Mouse (Mus musculus) liver, adult (tissue): Measurements from ENCODE around the gene Sept8.

Experiments
- GATA4 ChIP-seq: IDR thresholded peaks from 2 replicates; pipeline ENCODE4 v1.6.1; 2014; ENCODE audit warnings: mild to moderate bottlenecking, low read length; ENCODE audit not compliant: insufficient replicate concordance

Gene Sept8

GRCm38 (mm10) chr11:53531578-53532230 lies 12.6 kb downstream of the Sept8 start:
- no peak for TF ChIP-seq GATA4

GRCm38 (mm10) chr11:53532231-53532620 lies 13.2 kb downstream of the Sept8 start:
- no peak for TF ChIP-seq GATA4

DNA sequence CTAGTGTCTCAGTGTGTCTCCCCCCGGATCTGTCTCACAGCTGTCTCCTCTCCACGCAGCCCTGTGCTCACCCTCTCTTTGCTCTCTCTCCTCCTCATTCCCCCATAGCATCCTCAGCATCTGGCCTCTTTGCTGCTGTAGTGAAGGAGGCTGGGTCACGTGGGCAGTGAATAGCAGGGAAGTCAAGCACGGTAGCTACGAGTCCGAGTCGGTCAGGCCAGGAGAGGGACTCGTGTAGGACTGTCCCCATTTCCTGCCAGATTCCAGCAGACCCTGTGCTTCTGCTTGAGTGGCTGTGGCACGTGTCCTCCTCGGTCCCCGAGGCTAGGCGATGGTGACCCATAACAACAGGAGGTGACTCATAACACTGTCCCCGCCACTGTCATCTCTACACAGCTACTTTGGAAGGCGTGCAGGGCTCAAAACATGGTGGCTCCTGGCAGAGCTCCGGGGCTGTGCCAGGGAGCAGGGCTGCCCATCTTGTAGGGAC lies 20.0 kb downstream of the Sept8 start:
- no peak for TF ChIP-seq GATA4

DNA sequence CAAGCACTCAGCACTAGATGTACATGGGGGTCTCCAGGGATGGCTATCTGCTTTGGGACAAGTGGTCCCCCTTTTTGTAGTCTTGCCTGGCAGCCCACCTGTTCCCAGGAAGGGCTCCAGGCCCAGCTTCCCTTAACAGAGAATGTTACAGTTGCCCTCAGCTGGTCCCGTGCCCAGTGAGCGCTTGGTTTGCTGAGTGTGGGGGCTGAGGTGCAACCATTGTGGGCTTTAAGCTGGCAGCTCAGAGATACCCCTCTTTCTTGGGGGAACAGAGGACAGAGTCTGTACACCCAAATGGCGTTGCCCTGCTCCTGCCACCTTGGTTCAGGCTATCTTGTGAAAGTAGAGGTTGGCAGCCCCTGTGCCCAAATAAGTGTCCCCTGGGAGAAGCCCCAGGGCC lies 21.3 kb downstream of the Sept8 start:
- no peak for TF ChIP-seq GATA4

DNA sequence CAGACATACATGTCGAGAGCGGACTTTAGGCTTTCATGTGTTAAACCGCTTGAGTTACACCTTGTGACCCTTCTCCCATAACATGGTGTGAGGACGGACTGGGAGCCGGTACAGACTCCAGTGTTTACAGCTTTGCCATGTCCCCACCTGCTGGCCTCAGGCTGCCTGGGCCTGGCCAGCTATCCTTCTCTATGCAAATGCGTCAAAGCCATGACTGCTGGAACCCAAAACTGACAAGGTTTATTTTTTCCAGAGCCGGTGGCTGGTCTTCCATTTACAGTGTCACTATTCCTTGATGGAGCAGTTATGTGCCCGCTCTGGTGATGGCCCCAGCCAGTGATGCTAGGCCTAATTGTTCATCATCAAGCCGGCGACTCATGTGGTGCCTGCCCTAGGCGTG lies 22.2 kb downstream of the Sept8 start:
- TF ChIP-seq GATA4, result no peak

DNA sequence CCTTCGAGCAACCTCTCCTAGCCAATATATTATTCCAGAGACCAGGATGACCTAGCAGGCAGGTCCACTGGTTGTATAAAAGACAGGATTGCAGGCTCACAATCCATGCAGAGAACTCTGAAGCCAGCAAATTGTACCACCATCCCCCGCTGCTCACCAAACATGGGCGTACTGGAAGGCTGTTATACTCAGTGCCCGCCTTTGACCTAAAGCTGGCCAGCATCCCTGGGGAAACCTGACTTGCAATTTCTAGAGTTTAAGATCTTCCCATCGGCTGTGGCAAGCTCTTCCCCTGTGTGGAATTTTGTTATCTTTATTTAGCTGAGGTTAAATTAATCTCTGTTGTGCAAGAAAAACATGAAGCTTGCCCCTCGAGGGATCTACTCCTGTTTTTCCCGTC lies 24.0 kb downstream of the Sept8 start:
- no peak for TF ChIP-seq GATA4

GRCm38 (mm10) chr11:53546271-53546670 lies 27.2 kb downstream of the Sept8 start:
- no peak for TF ChIP-seq GATA4

GRCm38 (mm10) chr11:53547566-53547965 lies 28.5 kb downstream of the Sept8 start:
- no peak for TF ChIP-seq GATA4

- no peak for TF ChIP-seq GATA4
Observed at GRCm38 (mm10) chr11:53548036-53548605, 29.1 kb downstream of the Sept8 start.

DNA sequence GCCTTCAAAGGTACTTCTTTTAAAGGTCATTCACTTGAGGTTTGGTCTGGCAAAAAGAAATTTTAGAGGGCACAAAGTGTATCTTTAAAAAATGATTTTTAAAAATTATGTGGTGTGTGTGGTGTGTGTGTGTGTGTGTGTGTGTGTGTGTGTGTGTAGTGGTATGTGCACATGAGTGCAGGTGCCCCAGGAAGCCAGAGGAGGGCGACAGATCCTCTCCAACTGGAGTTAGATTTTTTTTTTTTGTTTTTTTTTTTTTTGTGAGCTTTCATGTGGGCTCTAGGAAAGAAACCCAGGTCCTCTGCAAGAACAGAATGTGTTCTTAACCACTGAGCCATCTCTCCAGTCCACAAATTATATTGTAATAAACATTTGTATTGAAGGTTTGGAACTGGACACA lies 31.7 kb downstream of the Sept8 start:
- no peak for TF ChIP-seq GATA4

GRCm38 (mm10) chr11:53551754-53552153 lies 32.7 kb downstream of the Sept8 start:
- no peak for TF ChIP-seq GATA4

- TF ChIP-seq GATA4, result no peak
Observed at GRCm38 (mm10) chr11:53561986-53562385, 42.9 kb downstream of the Sept8 start.

- TF ChIP-seq GATA4, result no peak
Observed at GRCm38 (mm10) chr11:53566646-53567045, 47.6 kb downstream of the Sept8 start.

GRCm38 (mm10) chr11:53567224-53568014 lies 48.4 kb downstream of the Sept8 start, which contains the start of gene Kif3a:
TSS of gene Kif3a (plus strand) at chr11:53567379.
- TF ChIP-seq GATA4, result no peak

- TF ChIP-seq GATA4, result no peak
Observed at GRCm38 (mm10) chr11:53580562-53580961, 61.5 kb downstream of the Sept8 start.

DNA sequence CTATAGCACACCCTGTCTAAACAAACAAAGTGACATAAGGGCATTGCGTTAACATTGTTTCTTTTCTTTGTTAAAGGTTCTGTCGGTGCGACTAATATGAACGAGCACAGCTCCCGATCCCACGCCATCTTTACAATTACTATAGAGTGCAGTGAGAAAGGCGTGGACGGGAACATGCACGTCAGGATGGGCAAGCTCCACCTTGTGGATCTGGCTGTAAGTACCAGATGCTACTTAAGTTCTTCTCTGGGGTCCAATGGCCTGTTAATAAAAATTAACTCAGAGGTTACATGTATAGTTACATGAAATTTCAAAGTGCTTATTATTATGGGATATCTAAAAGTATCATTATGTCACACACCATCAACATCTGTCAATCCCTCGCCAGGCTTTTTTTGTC lies 64.1 kb downstream of the Sept8 start:
- TF ChIP-seq GATA4, result no peak

GRCm38 (mm10) chr11:53584849-53585248 lies 65.8 kb downstream of the Sept8 start:
- TF ChIP-seq GATA4, result no peak

- no peak for TF ChIP-seq GATA4
Observed at GRCm38 (mm10) chr11:53585510-53585909, 66.5 kb downstream of the Sept8 start.
